Mouse (Mus musculus) kidney, postnatal 4 days (tissue): Measurements from ENCODE around the gene Srgn.
"Not testable (repeated sequence)": the region's sequence is repeated elsewhere in the genome, so short reads cannot be mapped to it uniquely, and the experiment has no call there.

Experiments
- DNase-seq, 2 experiments: peaks; one replicate each; pipeline ENCODE4 v3.0.0; 2021; ENCODE audit warnings: mixed read lengths in 2 of 2

The Srgn gene

GRCm38 (mm10) chr10:62481108-62481852 is 46.0 kb downstream of the Srgn start:
- DNase-seq = no peak

DNA sequence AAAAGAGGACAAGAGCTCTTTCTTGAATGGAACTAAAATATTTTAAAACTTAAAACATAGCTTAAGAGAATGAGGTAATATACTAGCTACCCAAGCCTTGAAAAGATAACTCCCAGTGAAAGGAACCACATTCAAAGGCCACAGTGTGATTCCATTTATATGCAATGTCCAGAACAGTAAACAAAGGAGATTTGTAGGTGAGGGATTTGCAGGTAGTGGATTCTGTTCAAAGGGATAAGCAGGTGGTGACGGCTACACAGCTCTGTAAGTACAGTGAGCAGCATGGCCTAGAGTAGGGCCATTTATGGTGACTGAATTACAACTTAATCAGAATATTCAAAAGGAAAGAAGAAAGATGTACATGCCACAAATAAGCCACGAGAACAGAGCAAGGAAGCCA is 50.3 kb downstream of the Srgn start:
- DNase-seq = no peak

DNA sequence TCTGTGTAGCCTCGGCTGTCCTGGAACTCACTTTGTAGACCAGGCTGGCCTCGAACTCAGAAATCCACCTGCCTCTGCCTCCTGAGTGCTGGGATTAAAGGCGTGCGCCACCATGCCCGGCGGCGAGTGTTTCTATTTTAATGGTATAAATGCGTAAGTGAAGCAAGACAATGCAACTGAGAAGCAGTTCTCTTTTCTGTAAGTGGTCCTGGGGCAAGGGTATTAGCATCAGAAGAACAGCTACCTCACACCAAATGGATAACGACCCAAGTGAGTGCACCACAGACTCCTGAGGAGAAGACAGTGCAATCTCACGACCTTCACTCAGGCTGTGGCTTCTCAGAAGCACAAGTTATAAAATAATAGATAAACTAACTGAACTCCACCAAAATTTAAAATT is 52.3 kb downstream of the Srgn start:
- no peak for DNase-seq

- no peak for DNase-seq
These were observed 56.1 kb downstream of the Srgn start for GRCm38 (mm10) chr10:62471105-62471504.

GRCm38 (mm10) chr10:62469736-62470135 is 57.5 kb downstream of the Srgn start:
- no peak for DNase-seq

GRCm38 (mm10) chr10:62461321-62461720 is 65.9 kb downstream of the Srgn start:
- DNase-seq = no peak

DNA sequence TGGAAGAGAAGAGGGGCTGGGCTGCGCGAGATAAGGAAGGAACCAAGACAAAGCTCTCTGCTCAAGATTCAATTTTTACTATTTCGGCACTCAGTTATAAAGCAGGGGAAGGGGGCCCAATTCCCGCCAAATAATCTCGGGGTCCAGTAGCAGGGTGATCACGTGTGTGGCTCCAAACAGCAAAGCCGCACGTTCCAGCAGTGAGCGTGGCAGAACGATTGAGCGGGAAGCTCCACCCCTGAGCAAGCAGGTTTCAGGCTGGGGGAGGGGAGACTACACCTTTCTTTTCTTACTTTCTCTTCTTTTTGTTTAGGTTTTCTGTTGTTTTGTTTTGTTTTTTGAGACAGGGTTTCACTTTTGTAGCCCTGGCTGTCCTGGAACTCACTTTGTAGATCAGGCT is 75.2 kb downstream of the Srgn start:
- DNase-seq = not testable (repeated sequence)

- DNase-seq = no peak
These were observed 77.0 kb downstream of the Srgn start for GRCm38 (mm10) chr10:62450280-62450640.

GRCm38 (mm10) chr10:62449364-62450279 is 77.6 kb downstream of the Srgn start, which contains the start of the genes 4930507D05Rik and Supv3l1:
4930507D05Rik (plus strand) TSS chr10:62449489.
Supv3l1 (minus strand) TSS chr10:62449738.
- DNase-seq = peak; percentile 96
